Mouse (Mus musculus): Measurements from ENCODE around the gene Tlx2. TPM values are rescaled to one million over a fixed set of nuclear protein-coding genes. Genes with fewer than 3 reads are reported as not detected.

The Tlx2 gene
- total RNA-seq, 2 experiments from 2014 or later = not detected

DNA sequence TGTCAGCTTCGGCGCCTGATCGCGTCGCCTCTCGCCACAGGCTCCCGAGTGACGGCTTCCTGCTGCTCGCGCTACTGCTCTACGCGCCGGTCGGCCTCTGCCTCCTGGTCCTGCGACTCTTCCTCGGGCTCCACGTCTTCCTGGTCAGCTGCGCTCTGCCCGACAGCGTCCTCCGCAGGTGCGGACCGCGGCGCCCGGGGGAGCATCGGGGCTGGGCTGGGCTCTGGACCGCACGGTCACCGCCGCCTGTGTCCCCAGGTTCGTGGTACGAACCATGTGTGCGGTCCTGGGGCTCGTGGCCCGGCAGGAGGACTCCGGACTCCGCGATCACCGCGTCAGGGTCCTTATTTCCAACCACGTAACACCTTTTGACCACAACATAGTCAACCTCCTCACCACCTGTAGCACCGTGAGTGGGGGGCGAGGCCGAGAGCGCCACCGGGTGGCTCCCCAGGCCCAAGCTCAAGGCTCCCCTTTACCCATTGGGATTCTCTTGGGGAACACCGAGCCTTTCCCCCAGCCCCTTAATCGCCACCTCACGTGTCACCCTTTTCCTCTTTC lies 15.1 kb downstream of the Tlx2 start, which contains the start of gene Htra2:
TSS of gene Htra2 (minus strand) at position 403 of the 561 bp plus-strand sequence.
- no peak for DNase-seq

DNA sequence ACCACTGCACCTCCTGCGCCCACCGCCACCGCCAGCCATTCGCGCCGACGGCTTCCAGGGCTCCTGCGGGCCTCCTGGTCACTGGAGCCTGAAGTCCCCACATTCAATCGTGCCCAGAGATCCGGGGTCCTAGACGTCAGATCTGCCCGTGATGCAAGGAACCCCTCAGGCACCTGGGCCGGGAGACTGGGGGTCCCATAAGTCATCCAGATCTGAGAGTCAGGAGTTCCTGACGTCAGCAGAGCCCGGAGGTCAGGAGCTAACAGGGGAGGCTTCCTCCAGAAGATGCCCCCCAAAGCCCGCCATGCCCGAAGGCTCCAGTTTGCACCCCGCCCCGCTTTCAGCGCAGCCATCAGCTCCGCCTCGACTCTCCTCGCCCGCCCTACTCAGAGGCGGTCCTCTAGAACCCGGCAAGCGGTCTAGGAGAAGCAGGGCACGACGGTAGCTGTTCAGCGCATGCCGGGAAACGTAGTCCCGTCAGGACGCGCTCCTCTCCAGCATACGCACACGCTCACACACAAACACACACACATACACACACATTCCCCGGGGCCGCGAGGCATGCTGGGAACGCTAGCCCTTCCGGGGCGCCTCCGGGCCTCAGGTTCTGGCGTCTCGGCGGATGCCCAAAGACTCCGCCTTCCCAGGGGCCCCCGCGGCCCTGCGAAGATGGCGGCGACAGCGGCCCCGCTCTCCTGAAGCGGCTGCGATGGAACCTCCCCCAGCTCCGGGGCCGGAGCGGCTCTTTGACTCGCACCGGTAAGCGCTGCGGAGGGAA lies 15.8 kb downstream of the Tlx2 start, which contains the start of gene Aup1:
TSS of gene Aup1 (plus strand) at position 448 of the 778 bp plus-strand sequence.
- peak; percentile 98 to 99 for DNase-seq

DNA sequence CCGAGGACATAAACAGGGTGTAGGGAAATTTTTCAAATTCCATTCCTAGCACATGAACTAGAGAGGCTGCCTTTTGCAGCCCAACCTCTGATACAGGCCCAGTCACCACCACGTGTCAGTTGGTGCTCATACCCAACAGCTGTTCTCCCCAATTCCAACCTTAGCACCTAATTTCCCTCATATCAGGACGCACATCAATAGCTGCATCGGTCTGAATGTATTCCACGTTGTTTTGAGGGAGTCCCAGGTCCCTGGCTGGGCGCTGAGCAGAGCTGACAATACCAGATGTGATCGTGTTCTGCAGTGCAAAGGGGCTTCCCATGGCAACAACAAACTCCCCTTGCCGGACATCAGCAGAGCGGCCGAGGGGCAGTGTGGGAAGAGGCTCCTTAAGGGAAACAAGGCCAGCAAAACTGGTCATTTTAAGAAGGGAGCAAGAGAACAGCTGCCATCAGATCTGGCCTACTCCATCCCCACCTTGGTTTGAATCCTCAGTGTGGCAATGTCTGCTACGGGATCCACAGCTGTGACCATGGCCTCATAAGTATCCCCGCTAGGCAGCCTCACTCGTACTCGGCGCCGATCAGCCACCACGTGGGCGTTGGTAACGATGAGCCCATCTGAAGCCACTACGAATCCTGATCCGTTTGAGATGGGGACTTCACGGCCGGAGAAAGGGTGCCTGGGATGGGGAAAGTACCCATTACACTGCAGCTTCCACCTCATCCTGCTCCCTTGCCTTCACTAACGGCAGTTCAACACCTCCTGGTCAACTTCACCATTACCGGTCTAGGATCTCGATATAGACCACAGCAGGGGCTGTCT lies 16.7 kb downstream of the Tlx2 start:
- DNase-seq = no peak

DNA sequence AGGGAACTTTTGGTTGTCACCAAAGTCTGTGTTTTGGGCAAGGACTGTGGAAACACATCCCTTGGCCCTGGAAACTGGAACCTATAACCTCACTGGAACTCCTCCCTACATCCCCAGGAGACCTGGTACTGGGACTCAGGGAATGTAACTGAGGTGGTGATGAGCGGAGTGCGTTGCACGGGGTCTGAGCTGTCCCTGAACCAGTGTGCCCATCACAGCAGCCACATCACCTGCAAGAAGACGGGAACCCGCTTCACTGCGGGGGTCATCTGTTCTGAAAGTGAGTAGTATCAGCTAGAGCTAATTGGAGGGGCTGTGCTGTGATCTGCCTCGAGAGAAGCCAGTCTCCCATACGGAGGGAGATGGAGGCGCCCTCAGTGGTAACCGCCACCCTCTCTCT lies 20.7 kb downstream of the Tlx2 start:
- DNase-seq = no peak

DNA sequence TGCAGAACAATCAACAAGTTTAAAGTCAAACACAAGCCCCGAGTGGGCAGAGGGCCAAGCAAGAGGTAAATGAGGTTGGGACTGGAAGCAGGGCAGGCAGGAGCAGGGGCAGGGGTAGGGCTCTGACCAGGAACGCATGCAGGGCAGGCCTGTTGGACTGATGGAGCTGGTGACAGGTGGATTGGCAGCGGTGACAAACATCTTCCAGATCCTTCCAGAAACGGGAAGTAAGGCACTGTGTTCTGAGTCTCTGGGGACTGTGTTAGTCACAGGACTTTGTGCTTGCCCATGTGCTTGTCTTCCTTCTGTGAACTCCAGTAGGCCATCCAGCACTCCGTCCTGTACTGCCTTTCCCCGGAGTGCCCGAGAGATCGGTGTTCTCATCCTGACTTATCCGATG lies 25.4 kb downstream of the Tlx2 start:
- peak; percentile 59 to 77 for DNase-seq

- DNase-seq = no peak
These were observed 26.1 kb downstream of the Tlx2 start for GRCm38 (mm10) chr6:83043993-83044392.

- no peak for DNase-seq
These were observed 26.5 kb downstream of the Tlx2 start for GRCm38 (mm10) chr6:83043561-83043960.

- no peak for DNase-seq
These were observed 29.5 kb downstream of the Tlx2 start for GRCm38 (mm10) chr6:83040601-83041000.

DNA sequence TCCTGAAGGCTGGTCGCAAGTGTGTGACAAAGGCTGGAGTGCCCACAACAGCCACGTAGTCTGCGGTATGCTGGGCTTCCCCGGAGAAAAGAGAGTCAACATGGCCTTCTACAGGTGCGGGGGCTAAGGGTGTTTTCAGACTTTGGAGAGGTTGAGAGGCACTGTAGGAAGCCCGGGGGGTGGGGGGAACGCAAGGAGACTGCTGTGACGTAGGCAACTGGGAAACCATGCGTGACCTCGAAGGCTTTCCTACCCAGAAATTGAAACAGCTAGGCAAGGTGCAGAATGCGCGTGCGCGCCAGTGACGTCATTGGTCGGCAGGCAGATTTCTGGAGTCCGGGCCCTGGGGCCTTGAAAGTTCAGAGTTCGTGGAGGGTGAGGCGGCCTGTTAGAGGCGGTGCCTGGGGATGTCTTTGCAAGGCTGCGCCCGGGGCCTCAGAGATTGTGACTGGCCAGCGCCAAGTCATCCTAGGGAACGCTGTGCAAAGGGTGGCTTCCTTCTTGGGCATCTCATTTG lies 31.5 kb downstream of the Tlx2 start:
- DNase-seq = peak; percentile 93 to 98

- no peak for DNase-seq
These were observed 32.9 kb downstream of the Tlx2 start for GRCm38 (mm10) chr6:83037188-83037587.

- DNase-seq = peak in 1 of 2 experiments; percentile 32
These were observed 35.5 kb downstream of the Tlx2 start for GRCm38 (mm10) chr6:83034463-83035055.

GRCm38 (mm10) chr6:83033249-83034185 lies 36.6 kb downstream of the Tlx2 start, which contains the start of the genes Dok1 and Loxl3:
Gene Dok1, minus strand, starts transcription at chr6:83033471.
Gene Loxl3, plus strand, starts transcription at chr6:83034173.
- peak; percentile 81 to 86 for DNase-seq

GRCm38 (mm10) chr6:83032769-83033191 lies 37.3 kb downstream of the Tlx2 start:
- DNase-seq = peak in 1 of 2 experiments; percentile 34

- no peak for DNase-seq
These were observed 38.0 kb downstream of the Tlx2 start for GRCm38 (mm10) chr6:83031921-83032590.

DNA sequence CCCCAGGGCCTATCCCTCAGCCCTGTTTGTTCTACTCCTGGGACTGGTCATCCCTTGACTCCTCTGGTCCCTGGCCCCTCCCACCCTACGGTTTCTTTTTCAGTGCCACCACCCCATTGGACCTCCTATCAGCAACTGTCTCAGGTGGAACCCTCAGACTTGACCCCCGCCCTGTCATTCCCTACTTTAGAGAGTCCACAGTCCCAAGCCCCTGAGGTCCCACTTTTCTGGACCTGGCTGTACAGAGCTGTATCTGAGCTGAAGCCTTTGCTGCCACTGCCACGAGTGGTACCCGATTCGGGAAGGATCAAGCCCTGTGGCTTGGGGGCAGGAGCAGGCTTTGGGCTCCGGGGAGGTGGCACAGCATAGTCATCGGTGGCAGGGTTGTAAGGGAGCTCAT lies 39.0 kb downstream of the Tlx2 start:
- DNase-seq = no peak

GRCm38 (mm10) chr6:83029777-83030176 lies 40.3 kb downstream of the Tlx2 start:
- DNase-seq = no peak

- no peak for DNase-seq
These were observed 42.4 kb downstream of the Tlx2 start for GRCm38 (mm10) chr6:83027706-83028105.

DNA sequence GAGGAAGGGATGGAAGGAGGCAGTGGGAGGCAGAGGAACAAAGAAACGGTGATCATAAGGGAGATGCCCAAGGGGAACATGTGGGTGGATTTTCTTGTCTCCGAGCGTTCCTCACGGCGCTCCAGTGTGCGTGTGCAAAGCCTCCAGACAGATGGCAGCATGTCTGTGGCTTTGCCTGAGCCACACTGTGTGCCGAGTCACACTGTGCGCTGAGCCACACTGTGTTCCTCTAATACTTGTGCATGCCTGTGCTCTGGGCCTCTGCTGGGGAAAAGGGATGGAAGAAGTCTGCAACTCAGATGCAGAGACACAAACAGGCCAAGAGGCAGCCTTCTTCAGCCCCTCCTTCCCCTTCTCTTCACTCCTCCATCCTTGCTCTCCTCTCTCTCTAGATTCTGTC lies 42.8 kb downstream of the Tlx2 start:
- DNase-seq = no peak

DNA sequence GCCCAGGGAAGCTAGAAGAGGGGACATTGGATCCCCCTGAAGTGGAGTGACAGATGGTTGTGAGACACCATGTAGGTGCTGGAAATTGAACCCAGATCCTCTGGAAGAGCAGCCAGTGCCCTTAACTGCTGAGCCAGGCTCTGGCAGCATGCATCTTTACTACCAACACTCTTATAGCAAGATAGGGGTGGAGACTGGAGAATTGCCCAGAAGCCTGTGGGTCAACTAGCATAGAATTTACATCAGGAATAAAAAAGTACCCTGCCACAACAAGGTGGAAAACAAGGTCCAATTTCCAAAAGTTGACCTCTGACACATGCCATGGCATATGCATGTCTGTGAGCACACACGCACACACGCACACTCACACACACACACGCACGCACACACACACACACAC lies 44.9 kb downstream of the Tlx2 start:
- DNase-seq = no peak

GRCm38 (mm10) chr6:83024421-83024820 lies 45.7 kb downstream of the Tlx2 start:
- no peak for DNase-seq
